Mouse (Mus musculus) adrenal gland (tissue): ENCODE measurements at regions not wholly inside any gene's neighbourhood (a gene's known extent, or its start where the extent isn't known, plus 50 kb on each side); places are given as distances from the start of the nearest gene placed in this dataset.

Source experiments
- intact Hi-C: fragments of 180-260 bp; cut with DNase I; formaldehyde crosslinking; loops from one replicate; pipeline ENCODE4 v1.15.1; 2025

GRCm38 (mm10) chr3:83687503-83687902, 78.6 kb upstream of the Sfrp2 start:
- intact Hi-C loops = no loop called here

- intact Hi-C loops = no loop called here
These were observed 76.8 kb upstream of the Sfrp2 start for GRCm38 (mm10) chr3:83689068-83689976.

GRCm38 (mm10) chr3:83694505-83694904, 71.6 kb upstream of the Sfrp2 start:
- intact Hi-C loops = loop anchor here (10.0 kb wide), 1 partner anchor 250 kb away; no protein-coding TSS in a partner anchor

- intact Hi-C loops = loop anchor here (10.0 kb wide), 1 partner anchor 255 kb away; no protein-coding TSS in a partner anchor
These were observed 66.4 kb upstream of the Sfrp2 start for GRCm38 (mm10) chr3:83699751-83700150.

GRCm38 (mm10) chr3:83701075-83701474, 65.0 kb upstream of the Sfrp2 start:
- intact Hi-C loops = no loop called here

GRCm38 (mm10) chr3:83704559-83704958, 61.6 kb upstream of the Sfrp2 start:
- intact Hi-C loops = no loop called here

- intact Hi-C loops = loop anchor here (5.0 kb wide), 2 partner anchors 208 to 418 kb away; no protein-coding TSS in a partner anchor
These were observed 60.9 kb upstream of the Sfrp2 start for GRCm38 (mm10) chr3:83705253-83705652.

- intact Hi-C loops = loop anchor here (5.0 kb wide), 2 partner anchors 209 to 419 kb away; no protein-coding TSS in a partner anchor
These were observed 59.4 kb upstream of the Sfrp2 start for GRCm38 (mm10) chr3:83706531-83707243.

GRCm38 (mm10) chr3:83707278-83707677, 58.8 kb upstream of the Sfrp2 start:
- intact Hi-C loops = loop anchor here (5.0 kb wide), 2 partner anchors 210 to 420 kb away; no protein-coding TSS in a partner anchor

- intact Hi-C loops = loop anchor here (5.0 kb wide), 2 partner anchors 212 to 422 kb away; no protein-coding TSS in a partner anchor
These were observed 57.1 kb upstream of the Sfrp2 start for GRCm38 (mm10) chr3:83708973-83709372.

GRCm38 (mm10) chr3:83709531-83709930, 56.6 kb upstream of the Sfrp2 start:
- intact Hi-C loops = loop anchor here (5.0 kb wide), 2 partner anchors 212 to 422 kb away; no protein-coding TSS in a partner anchor

GRCm38 (mm10) chr3:83710995-83711541, 55.1 kb upstream of the Sfrp2 start:
- intact Hi-C loops = no loop called here

GRCm38 (mm10) chr3:83712355-83712754, 53.8 kb upstream of the Sfrp2 start:
- intact Hi-C loops = no loop called here

- intact Hi-C loops = loop anchor here (2.0 kb wide), 1 partner anchor 36 kb away; no protein-coding TSS in a partner anchor
These were observed 51.5 kb upstream of the Sfrp2 start for GRCm38 (mm10) chr3:83714572-83714971.
